Mouse (Mus musculus): ENCODE results near the gene Cabp5. TPM values are rescaled to one million over a fixed set of nuclear protein-coding genes. Genes with fewer than 3 reads are reported as not detected.
"Not testable (repeated sequence)": the region's sequence is repeated elsewhere in the genome, so short reads cannot be mapped to it uniquely, and the experiment has no call there.

Gene Cabp5
- polyA plus RNA-seq (2015; fragmentation: Nextera tagmentation; extraction: Ambion mirVana), result 0.25 TPM in 1 of 2 replicates, not detected in the other

GRCm38 (mm10) chr7:13397832-13398231 is at the start of gene Cabp5:
Gene Cabp5, plus strand, starts transcription at chr7:13398132.
- Histone ChIP-seq H3K27ac (ENCODE audit: low read length) (no peak within 1 kb of the TSS), H3K9ac (replicated peaks; ENCODE audit: low read depth, low read length) (no peak within 1 kb of the TSS), H3K36me3 (ENCODE audit: control insufficient read depth, insufficient read depth) (no peaks in the 10 kb centered on the region), H3K4me2 (ENCODE audit: low read length) (no peak within 1 kb of the TSS), H3K9me3 (ENCODE audit: control insufficient read depth, low read length) (no peaks in the 10 kb centered on the region), H3K4me1 (replicated peaks; ENCODE audit: control insufficient read depth, insufficient read depth, low read length) (no peaks in the 10 kb centered on the region), H3K4me3 (replicated peaks; ENCODE audit: low read length) (no peak within 1 kb of the TSS), H3K27me3 (replicated peaks; ENCODE audit: control insufficient read depth, insufficient read depth, low read length) (no peaks in the 10 kb centered on the region)
- ATAC-seq, result no peak
- 92% methylated on average over 1 of the region's 1 CpGs for WGBS

- H3K9me3 ChIP-seq (ENCODE audit: control insufficient read depth, low read length), result no peaks in the 10 kb centered on the region
- H3K9ac ChIP-seq (replicated peaks; ENCODE audit: low read depth, low read length), result no peak overlapping the region
- H3K4me2 ChIP-seq (ENCODE audit: low read length), result no peak overlapping the region
- no peak overlapping the region for H3K4me3 ChIP-seq (replicated peaks; ENCODE audit: low read length)
- H3K36me3 ChIP-seq (ENCODE audit: control insufficient read depth, insufficient read depth), result peaks cover 8% of the 10 kb centered on the region
- no peaks in the 10 kb centered on the region for H3K27me3 ChIP-seq (replicated peaks; ENCODE audit: control insufficient read depth, insufficient read depth, low read length)
- H3K27ac ChIP-seq (ENCODE audit: low read length), result no peak overlapping the region
- H3K4me1 ChIP-seq (replicated peaks; ENCODE audit: control insufficient read depth, insufficient read depth, low read length), result no peaks in the 10 kb centered on the region
- no peak for ATAC-seq
Observed at GRCm38 (mm10) chr7:13355943-13356342, 42.0 kb upstream of the Cabp5 start.

GRCm38 (mm10) chr7:13380588-13380987 is 17.3 kb upstream of the Cabp5 start:
- no peaks in the 10 kb centered on the region for H3K4me1 ChIP-seq (replicated peaks; ENCODE audit: control insufficient read depth, insufficient read depth, low read length)
- WGBS, result 87% methylated on average over 2 of the region's 2 CpGs
- H3K27me3 ChIP-seq (replicated peaks; ENCODE audit: control insufficient read depth, insufficient read depth, low read length), result no peaks in the 10 kb centered on the region
- H3K9me3 ChIP-seq (ENCODE audit: control insufficient read depth, low read length), result no peaks in the 10 kb centered on the region
- no peak overlapping the region for H3K4me3 ChIP-seq (replicated peaks; ENCODE audit: low read length)
- no peak overlapping the region for H3K4me2 ChIP-seq (ENCODE audit: low read length)
- no peak overlapping the region for H3K9ac ChIP-seq (replicated peaks; ENCODE audit: low read depth, low read length)
- H3K27ac ChIP-seq (ENCODE audit: low read length), result no peak overlapping the region
- ATAC-seq, result no peak
- H3K36me3 ChIP-seq (ENCODE audit: control insufficient read depth, insufficient read depth), result no peaks in the 10 kb centered on the region

GRCm38 (mm10) chr7:13450541-13450940 is 52.6 kb downstream of the Cabp5 start, which contains the start of gene Bsph1:
Gene Bsph1, plus strand, starts transcription at chr7:13450841.
- H3K27me3 ChIP-seq (replicated peaks; ENCODE audit: control insufficient read depth, insufficient read depth, low read length); H3K36me3 ChIP-seq (ENCODE audit: control insufficient read depth, insufficient read depth); H3K27ac ChIP-seq (ENCODE audit: low read length); H3K4me2 ChIP-seq (ENCODE audit: low read length); H3K9me3 ChIP-seq (ENCODE audit: control insufficient read depth, low read length); H3K4me3 ChIP-seq (replicated peaks; ENCODE audit: low read length); ATAC-seq; H3K4me1 ChIP-seq (replicated peaks; ENCODE audit: control insufficient read depth, insufficient read depth, low read length); H3K9ac ChIP-seq (replicated peaks; ENCODE audit: low read depth, low read length): not testable (repeated sequence)
- WGBS, result 73% methylated on average over 1 of the region's 1 CpGs

Other genes with a start within 250 kb of the Cabp5 start
- not detected in 2 replicates for gene Vmn1r88, start 238.6 kb upstream of the Cabp5 start, polyA plus RNA-seq (2015; fragmentation: Nextera tagmentation; extraction: Ambion mirVana)
- not detected in 2 replicates for gene Vmn1r89, start 185.1 kb upstream of the Cabp5 start, polyA plus RNA-seq (2015; fragmentation: Nextera tagmentation; extraction: Ambion mirVana)
- 41.7 and 42.9 TPM in 2 replicates for gene Lig1, start 120.8 kb upstream of the Cabp5 start, polyA plus RNA-seq (2015; fragmentation: Nextera tagmentation; extraction: Ambion mirVana)
- gene Zswim9, start 119.4 kb upstream of the Cabp5 start, polyA plus RNA-seq (2015; fragmentation: Nextera tagmentation; extraction: Ambion mirVana), result 13.9 and 18.6 TPM in 2 replicates
- 0.51 and 0.80 TPM in 2 replicates for gene Pla2g4c, start 73.5 kb upstream of the Cabp5 start, polyA plus RNA-seq (2015; fragmentation: Nextera tagmentation; extraction: Ambion mirVana)
- gene Bsph1, start 52.7 kb downstream of the Cabp5 start, polyA plus RNA-seq (2015; fragmentation: Nextera tagmentation; extraction: Ambion mirVana), result not detected in 2 replicates
- not detected in 2 replicates for gene Bsph2, start 172.9 kb downstream of the Cabp5 start, polyA plus RNA-seq (2015; fragmentation: Nextera tagmentation; extraction: Ambion mirVana)
- gene Sult2a5, start 225.8 kb downstream of the Cabp5 start, polyA plus RNA-seq (2015; fragmentation: Nextera tagmentation; extraction: Ambion mirVana), result not detected in 2 replicates